Mouse (Mus musculus): Measurements from ENCODE around the gene Rnf214. TPM values are rescaled to one million over a fixed set of nuclear protein-coding genes. Genes with fewer than 3 reads are reported as not detected.
A peak's percentile ranks its signal among the peaks of the same experiment; 100 is the strongest.

Gene Rnf214
- polyA plus RNA-seq (2012; rRNA removed) = 8.0 and 14.1 TPM in 2 replicates

DNA sequence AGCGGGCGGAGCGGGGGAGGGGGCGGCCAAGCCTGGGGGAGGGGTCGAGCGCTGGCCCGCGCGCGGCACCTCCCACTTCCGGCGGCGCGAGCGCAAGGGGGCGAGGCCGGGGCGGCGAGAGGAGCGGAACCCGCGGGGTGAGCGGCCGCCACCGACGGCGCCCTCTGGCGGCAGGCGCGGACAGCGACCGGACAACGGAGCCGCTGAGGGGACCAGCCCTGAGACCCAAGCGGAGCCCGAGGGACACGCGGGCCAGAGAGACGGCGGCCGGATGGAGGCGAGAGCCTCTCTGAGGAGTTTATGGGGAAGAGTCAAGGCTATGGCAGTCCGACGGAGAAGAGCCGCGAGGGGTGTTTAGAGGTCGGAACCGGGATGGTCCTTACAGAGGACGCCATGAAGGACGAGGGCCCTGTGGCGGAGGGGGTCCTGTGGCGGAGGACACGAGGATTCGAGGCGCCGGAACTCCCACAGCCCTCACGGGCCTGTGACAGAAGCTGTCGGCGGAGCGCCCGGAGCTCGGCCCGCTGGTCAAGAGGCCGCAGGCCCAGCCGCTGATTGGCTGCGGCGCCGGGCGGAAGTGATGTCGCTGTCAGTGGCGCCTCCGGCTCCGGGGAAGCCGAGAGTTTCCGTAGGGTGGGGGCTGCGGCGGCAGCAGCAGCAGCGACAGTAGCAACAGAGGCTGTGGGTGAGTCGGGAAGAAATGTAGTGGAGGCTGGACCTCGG, at the start of gene Rnf214, which contains the start of gene Pcsk7:
Gene Rnf214 (minus strand): TSS at position 557 of the 723 bp plus-strand sequence.
Gene Pcsk7 (plus strand): TSS at position 143 of the 723 bp plus-strand sequence.
- peak; percentile 69 for DNase-seq (ENCODE audit: low read depth, low spot score)
- 1% methylated on average over 80 of the region's 80 CpGs for WGBS

DNA sequence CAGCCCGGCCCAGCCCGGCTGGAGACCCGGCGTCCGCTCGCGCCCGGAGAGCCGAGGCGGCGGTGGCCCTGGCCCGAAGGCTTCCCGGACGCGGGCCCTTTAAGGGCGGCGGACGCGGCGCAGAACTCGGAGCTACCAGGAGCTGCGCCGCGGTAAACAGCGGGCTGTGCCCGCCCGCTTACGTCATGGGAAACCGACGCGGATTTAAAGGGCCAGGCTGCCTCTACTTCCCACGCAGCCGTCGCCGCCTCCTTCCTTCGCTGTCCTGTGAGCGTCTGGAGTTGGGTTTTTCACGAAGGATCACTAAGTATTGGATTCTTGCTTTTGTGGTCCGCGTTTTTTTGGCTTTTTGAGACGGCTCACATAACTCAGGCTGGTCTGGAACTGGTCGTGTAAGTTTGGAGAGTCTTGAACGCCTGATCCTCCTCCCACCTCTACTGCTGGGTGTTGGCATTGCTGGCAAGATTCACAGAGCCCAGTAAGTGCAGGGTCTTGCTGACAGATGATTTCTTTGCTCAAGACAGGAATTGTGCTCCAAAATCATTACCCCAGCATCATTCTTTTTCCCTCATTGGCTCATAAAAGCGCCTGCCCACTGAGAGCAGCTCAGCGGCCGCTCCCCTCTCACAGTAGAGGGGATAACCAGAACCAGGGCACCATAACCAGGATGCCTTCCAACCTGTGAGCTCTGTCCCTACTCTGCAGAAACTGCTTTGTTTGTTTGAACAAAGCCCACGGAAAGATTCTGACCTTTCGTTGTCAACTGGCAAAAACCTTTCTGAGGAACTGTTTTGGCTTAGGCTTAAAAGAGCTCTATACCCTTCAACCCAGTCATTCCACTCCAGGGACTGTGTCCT, 48.6 kb upstream of the Rnf214 start, which contains the start of gene Sidt2:
Gene Sidt2 (minus strand): TSS at position 152 of the 857 bp plus-strand sequence.
- DNase-seq (ENCODE audit: low read depth, low spot score) = peak; percentile 70
- 1% methylated on average over 48 of the region's 48 CpGs for WGBS

DNA sequence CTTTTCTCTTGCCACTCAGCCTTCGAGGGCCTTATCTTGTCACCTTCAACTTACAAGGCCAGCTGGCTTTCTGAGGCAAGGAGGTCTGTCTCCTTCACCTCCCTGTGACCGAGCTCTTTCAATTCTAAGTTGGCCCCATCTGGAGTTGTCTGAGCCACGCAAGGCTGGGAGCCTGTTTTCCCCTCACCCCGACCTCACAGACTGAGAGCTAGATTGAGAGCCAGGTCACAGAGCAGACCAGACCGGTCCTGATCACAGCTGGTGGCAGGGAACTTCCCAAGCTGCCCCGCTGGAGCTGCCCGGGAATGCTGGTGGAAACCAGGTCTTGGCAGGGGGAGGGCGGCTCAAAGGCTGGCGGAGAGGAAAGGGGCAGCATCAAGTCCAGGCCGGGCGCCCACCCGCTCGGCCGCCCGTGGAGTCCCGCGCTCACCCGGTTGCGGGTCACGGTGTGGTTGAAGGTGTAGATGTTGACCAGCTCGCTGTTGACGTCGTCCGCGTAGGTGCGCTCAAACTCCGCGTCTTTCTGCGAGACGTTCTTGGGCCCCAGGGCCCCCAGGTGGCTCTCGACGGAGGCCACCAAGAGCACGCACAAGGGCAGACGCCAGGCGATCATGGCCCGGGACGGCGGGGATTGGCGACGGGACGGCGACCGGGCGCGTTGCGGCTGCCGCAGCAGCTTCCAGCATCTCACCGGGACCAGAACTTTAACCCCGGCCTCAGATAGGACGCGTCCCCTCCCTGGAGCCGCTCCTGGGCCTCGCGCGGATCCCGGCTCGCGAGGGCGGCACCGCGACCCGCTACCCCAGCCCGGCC, 47.8 kb upstream of the Rnf214 start:
- no peak for DNase-seq (ENCODE audit: low read depth, low spot score)
- WGBS = under 1% methylated on average over 63 of the region's 63 CpGs

DNA sequence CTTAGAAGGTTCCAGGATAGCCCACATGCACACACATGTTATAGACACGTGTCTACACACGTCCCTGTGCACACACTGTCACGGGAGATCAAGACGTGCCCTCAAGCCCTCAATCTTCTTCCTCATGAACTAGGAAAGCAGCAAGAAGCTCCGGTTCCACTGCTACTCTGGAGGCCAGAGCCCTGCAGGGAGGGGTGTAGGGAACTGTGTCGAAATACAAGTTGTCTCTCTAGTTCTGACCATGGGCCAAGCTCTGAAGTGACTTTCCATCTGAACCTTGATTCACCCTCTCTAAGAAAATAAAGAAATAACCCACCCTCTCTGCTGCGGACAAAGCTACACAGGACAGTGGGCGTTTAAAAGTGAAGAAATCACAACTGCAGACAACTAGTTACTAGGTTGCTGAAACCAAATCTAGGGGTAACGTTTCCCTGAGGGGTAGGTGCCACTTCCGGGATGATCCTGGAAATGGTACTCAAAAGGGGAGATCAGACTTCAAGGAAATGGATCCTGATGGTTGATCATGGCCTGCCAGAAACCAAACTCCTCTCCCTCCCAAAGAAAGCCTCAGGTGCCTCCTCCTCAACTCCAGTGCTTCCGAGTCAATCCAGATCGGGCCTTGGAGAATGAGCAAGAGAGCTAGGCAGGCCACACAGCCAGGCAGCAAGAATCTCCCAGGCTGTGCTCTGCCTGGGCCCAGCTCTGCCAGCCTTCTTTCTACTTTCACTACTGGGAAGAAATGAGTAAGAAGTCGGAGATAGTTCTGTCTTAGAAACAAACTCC, 47.0 kb upstream of the Rnf214 start:
- WGBS = 27% methylated on average over 13 of the region's 13 CpGs
- no peak for DNase-seq (ENCODE audit: low read depth, low spot score)

DNA sequence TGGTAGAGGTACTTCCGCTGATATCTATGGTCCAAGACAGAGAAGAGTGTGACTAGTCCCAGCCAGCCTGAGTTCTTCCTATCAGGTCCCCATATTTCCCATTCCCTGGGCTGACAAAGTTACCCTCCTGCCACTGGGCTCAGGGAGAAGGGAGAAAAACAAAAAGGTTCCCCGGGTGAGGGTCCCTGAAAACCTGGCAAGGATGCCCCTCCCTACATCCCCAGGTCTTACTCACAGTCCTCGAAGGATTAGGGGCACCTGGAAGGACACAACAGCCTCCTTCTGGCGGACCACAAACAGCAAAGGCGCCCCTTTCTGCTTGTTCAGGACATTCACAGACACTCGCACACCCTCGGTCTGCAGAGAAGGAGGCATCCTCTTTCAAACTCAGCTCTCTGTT, 46.2 kb upstream of the Rnf214 start:
- DNase-seq (ENCODE audit: low read depth, low spot score) = no peak
- 89% methylated on average over 7 of the region's 7 CpGs for WGBS

DNA sequence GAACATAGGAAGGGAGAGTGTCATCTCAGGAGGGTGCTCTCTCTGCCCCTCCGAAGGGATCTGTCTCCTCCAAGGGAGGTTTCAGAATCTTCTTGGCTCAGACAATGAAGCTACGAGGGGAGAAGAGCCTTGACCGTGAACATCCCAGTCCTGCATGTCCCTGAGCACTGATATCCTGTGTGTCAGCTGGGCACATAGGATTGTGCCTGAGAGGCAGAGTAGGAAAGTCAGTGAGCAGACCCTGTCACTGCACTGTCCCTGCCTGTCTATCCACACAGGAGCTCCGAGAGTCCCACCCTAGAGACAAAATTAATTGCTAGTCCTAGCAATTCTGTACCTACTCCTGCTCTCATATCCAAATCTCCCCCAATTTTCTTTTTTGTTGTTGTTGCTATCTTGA, 45.3 kb upstream of the Rnf214 start:
- no peak for DNase-seq (ENCODE audit: low read depth, low spot score)
- WGBS = 92% methylated on average over 4 of the region's 4 CpGs

DNA sequence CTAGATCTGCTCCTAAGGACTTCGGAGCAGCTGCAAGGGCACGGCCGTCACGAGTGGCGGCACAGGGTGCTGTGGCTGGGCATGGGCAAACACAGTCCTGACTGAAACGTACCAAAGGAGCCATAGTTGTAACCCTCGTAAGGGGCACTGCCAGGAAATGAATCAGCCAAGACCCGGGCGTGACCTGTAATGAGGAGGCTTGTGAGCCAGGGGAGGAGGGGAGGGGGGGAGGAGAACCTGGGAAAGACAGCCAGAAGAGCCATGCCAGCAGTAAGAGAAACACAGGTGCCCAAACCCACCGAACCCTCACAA, 40.1 kb upstream of the Rnf214 start:
- no peak for DNase-seq (ENCODE audit: low read depth, low spot score)
- 76% methylated on average over 10 of the region's 10 CpGs for WGBS

DNA sequence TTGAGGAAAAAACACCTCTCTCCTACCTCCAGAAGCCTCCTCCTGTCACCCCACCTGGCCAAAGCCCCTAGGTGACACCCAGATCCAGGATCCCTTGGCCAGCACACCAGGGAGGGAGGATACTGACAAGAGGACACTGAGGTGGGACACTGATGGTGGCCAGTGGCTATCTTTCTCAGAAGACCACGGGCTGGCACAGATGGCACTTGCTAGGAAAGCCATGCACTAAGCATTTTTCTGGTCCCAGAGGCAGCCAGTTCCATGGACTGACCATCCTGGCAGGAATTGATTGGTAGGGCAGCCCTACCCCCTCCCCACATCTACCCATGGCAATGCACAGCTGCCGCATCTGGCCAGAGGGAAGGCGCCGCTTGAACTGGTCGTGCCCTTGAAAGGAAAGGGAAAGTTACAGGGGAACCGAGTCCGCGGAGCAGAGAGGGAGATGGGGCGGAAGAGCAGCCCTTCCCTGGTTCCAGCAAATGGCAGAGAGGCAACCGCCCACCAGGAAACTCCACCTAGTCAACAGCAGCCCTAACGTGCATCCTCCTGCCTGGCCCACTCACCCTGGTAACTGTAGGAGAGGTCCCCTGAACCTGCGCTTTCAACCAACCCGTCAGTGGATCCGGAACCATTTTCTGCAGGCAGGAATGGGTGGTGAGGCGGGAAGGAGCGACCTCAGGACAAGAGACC, 39.6 kb upstream of the Rnf214 start:
- DNase-seq (ENCODE audit: low read depth, low spot score) = no peak
- WGBS = 88% methylated on average over 16 of the region's 16 CpGs

DNA sequence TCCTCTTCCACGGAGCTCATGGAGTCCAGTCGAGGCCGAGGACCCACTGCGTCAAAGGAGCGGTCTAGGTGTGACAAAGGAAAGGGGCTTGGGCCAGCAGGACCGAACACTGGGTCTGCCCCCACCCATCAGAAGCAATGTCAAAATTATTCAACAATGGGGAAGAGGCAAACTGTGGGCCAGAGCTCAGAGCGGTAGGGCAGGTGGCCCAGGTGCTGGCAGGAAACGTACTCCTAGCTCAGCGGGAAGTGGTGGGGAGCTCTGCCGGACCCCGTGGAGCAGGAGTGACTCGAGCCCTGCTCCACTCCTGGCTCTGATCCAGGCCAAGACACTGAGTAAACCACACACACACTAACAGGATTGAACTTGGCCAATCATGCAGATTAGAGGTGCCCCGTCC, 39.0 kb upstream of the Rnf214 start:
- no peak for DNase-seq (ENCODE audit: low read depth, low spot score)
- WGBS = 86% methylated on average over 13 of the region's 13 CpGs

DNA sequence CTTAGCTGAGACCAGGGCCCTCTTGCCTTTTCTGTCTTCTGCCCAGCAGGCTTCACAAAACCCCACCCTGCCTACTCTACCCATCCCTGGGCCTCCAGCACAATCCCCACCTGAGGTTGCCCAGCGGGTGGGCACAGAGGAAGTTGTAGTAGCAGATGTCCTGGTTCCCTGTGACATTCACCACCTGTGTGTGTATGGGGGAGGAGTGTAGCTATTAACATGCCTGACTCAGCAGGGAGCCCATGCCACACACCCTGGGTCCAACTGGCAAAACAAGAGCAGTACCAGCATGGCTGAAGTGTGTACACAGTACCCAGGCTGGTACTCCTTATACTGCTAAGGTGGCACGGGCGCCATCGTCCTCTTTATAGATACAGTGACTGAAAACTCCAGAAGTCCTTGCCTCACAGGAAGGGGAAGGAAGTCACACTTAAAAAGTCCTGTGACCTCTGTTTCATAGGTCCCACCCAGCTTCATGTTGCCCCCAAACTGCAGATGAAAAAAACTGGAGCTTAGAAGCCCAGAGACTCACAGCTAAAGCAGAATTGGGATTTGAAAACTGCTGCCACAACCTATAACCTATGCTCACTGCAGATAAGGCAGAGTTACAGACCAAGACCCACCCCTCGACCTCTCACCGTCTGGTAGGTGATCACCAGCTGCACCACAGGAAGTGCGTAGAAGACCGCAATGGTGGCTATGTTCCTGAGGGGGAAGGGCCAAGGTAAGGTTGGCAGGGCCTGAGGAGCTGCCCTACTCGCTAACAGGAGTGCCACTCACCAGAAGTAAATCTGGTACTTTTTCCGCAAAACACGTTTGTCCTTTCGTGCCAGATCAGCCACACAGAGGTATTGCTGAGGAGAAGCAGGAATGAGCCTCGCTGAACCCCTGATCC, 38.0 kb upstream of the Rnf214 start:
- no peak for DNase-seq (ENCODE audit: low read depth, low spot score)

DNA sequence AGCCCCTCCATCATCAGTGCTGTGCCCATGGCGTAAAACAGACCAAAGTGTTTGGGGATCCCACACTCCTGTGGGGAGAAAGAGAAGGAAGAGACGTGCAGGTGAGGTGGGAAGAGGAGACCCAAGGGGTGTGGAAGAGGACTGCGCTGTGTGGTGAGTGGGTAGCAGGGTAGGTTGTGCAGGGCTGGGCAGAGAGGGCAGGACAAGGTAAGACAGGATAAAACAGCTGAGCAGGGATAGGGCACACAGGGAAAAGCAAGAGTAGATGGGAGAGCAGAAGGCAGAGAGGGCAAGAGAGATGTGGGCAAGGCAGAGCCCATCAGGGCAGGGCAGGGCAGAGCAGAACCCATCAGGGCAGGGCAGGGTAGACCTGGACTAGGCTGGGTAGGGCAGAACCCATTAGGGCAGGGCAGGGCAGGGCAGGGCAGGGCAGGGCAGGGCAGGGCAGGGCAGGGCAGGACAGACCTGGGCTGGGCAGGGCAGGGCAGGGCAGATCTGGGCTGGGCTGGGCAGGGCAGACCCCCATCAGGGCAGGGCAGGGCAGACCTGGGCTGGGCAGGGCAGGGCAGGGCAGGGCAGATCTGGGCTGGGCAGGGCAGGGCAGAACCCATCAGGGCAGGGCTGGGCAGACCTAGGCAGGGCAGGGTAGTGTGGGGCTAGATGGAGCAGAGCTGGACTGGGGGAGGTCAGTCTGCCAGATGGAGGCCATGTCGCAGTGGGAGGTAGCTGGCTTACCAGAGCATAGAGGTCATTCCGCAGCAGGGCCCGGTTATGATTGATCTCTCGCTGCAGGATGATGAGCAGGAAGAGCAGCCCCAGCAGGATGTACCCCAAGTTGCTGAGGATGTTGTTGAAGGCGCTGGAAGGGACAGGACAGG, 37.2 kb upstream of the Rnf214 start:
- DNase-seq (ENCODE audit: low read depth, low spot score) = no peak
- WGBS = 91% methylated on average over 8 of the region's 8 CpGs

More for the DNA sequence above, 38.0 kb upstream of the Rnf214 start:
- 84% methylated on average over 13 of the region's 13 CpGs for WGBS

DNA sequence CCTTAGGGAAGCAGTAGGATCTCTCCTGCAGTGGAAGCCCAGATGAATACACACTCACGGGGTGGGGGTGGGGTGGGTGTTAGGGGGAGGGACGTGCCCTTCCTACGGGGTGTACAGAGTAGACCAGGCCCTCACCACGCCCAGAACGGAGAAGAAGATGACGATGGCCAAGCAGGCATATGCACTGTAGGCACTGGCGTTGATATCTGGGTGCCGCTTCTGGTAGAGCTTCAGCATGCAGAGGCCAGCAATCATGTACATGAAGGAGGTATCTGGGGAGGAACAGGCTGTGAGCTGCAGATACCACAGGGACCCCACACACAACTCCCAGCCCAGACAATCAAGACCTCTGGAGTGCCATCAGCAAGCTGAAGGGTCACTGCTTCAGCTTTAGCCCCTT, 36.2 kb upstream of the Rnf214 start:
- 89% methylated on average over 8 of the region's 8 CpGs for WGBS
- DNase-seq (ENCODE audit: low read depth, low spot score) = no peak

DNA sequence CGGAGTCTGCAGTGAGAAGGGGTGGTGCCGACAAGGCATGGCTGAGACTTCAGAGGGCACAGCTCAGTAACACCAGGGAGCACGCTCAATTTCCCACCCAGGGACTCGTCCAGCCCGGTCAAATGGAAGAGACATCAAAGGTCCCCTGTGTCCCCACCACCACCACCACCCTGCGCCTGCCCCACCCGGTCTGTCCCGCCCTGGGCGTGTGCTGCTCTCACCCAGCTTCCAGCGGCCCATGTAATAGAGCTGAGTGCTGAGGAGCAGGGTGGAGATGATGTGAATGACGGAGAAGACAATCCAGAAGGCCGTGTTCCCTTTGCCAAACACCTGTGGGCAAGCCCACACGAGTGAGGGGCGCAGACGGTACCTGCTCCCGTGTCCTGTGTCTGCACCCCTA, 35.8 kb upstream of the Rnf214 start:
- WGBS = 76% methylated on average over 16 of the region's 16 CpGs

DNA sequence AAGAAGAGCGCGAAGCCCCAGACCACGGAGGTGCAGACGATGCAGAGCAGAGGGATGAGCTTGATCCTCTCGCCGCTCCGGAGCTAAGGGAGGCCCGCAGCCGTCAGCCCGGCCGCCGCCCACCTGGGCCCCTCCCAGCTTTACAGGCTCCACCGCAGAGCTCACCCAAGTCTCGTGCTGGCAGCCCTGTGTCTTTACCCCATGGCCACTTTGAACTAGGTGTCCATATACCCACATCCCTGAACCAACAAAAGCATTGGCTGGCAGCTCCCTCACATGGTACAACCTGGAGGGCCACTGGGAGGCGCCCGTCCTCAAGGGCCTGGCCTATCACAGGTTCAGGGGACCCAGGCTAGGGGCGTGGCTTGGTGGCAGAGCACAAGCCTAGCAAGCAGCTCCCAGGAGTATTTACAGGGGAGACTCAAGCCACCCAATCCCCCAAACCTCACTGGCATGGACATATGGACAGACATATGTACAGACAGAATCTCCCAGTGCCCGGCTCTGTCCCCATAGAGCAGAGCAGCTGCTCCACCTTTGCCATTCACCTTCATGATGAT, 34.7 kb upstream of the Rnf214 start:
- WGBS = 75% methylated on average over 18 of the region's 18 CpGs
- no peak for DNase-seq (ENCODE audit: low read depth, low spot score)

More for the DNA sequence above, 35.8 kb upstream of the Rnf214 start:
- no peak for DNase-seq (ENCODE audit: low read depth, low spot score)

DNA sequence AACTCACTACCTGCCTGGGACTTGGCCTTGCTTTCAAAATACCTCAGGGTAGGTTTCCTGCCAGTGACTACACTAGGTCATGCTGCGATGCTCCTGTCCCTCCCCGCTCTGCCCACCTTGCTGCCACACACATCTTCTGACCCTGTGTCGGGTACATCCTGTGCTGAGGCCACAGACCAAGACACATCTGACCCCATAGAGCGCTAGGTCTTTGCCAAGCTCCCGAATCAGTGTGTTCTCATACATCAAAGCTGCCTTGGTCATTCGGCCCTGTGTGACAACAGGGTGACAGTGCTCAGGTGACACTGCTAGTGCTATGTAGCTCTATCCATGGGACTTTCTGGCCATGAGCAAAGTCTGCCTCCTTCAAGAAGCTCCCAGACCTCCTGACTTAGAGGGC, 33.1 kb upstream of the Rnf214 start:
- WGBS = 95% methylated on average over 6 of the region's 6 CpGs

DNA sequence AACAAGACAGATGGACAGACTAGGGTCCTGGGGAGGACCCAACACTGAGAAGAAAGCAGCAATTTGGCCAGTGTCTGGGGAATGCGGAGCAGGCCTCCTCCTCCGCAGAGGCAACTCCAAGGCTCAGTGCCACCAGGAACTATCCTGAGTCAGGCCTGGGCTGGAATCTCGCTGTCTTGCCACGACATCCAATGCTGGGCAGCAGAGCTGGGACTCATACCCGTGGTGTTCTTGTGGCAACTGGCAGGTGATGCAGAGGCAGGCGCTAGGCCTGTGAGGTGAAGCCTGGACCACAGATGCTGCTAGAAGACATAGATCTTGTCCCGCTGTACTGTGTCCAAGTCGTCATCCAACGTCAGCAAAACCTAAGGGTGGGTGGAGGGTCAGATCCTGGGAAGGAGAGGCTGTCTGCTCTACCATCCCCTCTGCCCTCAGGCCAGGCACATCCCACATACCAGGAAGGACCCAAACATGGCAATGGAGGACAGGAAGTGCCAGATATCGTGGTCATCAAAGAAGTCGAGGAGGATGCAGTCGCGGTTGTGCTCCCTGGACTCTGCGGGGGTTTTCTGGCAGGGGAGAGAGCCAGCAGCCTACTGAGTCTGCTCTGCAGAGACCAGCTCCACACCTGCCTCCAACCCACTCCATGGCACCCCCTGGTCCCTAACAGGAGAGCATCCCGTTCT, 32.4 kb upstream of the Rnf214 start:
- DNase-seq (ENCODE audit: low read depth, low spot score) = no peak
- WGBS = 84% methylated on average over 15 of the region's 15 CpGs

More for the DNA sequence above, 33.1 kb upstream of the Rnf214 start:
- no peak for DNase-seq (ENCODE audit: low read depth, low spot score)
